Mouse (Mus musculus): ENCODE measurements at regions not wholly inside any gene's neighbourhood (a gene's known extent, or its start where the extent isn't known, plus 50 kb on each side); places are given as distances from the start of the nearest gene placed in this dataset.

DNA sequence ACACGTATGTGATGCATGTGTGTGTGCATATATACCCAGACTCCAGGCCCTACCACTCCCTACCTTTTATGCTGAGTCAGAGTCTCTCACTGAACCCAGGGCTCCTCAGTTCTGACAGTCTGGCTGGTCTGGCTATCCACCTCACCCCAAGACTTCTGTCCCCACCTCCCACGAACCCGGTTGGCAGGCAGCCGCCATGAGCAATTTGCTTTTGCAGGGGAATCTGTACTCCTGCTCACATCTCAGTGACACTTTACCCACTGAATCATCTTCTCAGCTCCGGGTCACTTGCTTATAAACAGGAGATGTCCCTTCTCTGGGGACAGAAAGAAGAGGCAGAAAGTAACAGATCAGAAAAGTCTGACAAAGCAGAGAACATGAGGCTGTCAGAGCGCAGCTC is 193.0 kb downstream of the Cdc5l start:
- no peak for DNase-seq (ENCODE audit: low spot score)

DNA sequence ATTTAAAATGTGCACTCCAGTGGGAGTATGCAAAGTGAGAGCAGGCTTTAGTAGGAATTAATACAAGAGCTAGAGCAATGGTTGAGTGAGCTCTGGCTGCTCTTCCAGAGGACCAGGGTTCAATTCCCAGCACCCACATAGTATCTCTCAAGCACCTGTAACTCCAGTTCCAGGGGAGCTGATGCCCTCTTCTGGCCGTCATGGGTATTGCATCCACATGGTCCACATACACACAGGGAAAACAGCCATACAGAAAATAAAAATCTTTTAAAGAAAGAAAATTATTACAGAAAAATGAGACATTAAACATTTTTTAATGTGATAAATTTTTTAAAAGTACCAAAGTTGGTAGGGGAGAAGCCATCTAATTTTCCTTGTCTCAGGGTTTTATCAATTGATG is 196.3 kb downstream of the Cdc5l start:
- no peak for DNase-seq (ENCODE audit: low spot score)

DNA sequence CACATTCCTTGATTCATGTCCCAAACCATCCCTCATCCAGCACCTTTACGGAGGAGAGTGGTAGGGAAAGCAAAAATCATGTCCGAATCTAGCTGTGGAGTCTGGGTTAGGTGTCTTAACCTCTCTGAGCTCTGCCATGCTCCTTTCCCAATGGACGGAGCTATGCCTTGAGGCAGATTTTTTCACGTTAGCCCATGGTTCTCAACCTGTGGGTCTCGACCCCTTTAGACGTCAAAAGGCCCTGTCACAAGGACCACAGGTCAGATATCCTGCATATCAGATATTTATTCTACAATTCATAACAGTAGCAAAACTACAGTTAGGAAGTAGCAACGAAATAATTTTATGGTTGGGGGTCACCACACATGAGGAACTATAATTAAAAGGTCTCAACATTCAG is 198.1 kb downstream of the Cdc5l start:
- no peak for DNase-seq (ENCODE audit: low spot score)

DNA sequence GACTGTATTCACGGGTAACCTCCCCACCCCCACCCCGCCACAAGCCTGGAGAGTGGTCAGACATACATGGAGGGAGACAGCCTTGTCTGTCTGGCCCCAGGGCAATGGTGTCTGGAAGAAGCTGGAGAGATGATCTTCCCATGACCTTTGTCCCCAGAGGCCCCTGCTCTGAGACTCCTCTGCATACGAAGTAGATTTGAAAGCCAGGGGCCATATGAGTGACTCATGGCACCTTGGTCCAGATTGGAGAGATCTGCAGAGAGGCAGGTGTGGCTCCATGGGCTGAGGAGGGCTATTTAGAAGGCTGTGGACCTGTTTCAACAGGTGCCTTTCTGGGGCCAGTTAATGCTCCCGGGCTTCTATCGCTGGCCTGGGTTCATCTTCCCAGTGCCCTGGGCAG is 200.7 kb downstream of the Cdc5l start:
- no peak for DNase-seq (ENCODE audit: low spot score)

DNA sequence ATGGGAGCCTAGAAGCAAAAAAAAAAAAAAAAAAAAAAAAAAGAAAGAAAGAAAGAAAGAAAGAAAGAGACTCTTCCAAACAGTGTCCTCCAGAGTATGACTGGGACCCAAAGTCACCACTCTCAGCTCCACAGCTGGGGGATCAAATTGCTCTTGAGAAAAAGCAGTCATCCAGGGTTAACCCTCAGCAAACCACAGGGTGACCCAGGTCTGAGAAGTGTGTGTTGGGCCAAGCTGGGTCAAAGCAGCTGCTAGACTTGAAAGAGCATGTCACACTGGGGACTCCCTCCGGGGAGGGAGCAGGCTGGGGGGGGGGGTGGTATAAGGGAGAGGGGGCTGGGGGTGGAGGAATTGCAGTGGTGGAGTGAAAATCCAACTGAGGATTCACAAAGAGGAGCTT is 206.3 kb downstream of the Cdc5l start:
- no peak for DNase-seq (ENCODE audit: low spot score)

DNA sequence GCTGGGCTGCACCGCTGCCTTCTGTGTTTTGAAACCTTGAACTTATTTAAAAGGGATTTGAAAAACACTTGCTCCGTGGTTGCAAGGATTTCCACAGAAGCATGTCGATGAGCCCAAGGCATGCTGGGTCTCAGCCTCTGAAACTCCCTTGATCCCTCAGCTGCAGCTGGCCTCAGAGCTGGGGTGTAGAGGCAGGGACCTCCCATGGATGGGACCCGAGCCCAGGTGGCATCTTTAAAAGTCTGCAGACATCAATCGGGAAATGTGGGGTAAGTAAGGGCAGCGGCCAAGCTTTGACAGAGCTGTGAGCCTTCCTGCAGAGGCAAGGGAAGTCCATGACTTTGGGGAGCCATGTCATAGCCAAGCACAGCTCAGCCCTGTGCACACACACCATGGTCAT is 207.1 kb downstream of the Cdc5l start:
- DNase-seq (ENCODE audit: low spot score) = no peak

DNA sequence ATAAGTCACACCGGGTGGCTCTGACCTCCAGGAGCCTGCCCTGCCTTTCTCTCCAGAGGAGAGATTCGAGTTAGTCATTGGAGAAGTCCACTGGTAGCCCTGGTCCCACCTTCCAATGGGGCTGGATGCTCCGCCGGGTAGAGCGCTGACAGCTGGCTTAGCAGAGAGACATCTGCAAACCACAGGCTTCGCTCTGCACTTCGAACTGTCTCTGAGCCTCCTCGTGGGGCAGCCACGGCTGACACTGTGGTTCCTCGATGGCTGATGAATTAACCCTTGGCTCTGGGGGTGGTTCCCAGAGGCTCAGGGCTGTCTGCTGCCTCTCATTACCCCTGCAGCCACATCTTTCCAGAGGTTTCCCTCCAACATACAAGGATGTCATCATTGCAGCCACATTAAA is 211.9 kb downstream of the Cdc5l start:
- DNase-seq (ENCODE audit: low spot score) = no peak

DNA sequence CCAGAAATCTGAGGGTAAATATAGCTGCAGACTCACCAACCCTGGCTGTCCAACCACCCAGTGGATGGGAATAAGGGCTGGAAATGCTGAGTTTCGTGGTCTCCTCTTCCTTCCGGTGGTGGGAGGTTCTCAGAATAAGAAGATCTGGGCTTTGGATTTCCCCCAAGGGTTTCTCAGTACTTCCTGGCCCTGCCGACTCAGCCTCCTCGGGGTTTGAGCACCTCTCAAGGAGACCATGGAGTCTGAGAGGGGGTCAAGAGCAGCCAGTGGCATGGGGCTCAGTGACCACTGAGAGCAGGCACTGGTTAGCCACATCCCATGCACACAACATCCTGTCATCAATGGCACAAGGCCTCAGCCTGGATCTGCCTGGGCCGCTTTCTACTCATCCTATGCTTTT is 216.4 kb downstream of the Cdc5l start:
- DNase-seq (ENCODE audit: low spot score) = no peak

DNA sequence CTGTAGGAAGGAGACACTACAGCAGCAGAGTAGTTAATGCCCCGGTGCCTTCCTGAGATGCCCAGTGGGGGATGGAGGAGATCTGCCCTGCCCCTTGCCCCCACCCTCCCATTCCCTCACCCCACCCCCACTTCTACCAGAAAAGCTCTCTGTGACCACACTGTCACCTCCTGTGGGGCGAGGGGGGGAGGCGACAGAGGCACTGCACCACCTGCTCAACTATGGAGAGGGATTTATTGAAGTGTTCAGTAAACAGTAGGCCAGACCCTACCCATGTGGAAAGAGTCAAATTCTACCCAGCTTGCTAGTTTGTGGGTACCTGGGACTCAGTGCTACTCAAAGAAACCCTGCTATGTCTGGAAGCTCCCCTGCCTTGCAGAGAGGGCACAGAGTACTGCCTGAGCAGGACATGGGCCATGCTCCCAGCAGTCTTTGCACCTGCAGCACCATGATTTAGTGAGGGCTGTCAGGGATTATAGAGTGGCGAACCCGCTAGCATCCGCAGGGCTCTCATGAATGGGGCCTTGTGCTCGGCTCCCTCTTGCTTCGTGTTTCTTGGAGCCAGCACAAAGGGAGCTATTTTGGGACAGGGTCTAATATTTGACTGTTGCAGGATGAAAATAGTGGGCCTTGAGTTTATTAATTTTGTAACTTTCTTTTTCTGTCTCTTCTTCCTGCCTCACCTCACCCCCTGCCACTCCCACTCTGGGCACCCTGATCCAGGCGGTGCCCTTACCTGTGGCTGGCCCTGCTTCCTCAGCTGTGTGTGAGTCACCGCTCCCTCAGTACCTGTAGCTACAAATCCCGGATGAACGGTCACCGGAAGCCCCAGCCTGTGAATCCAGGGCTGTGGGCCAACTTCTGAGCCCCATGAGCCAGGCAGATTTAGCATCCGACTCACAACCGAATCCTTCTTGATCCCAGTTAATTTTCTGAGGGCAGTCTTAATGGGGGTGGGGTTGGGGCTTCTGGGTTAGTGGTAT is 218.2 kb downstream of the Cdc5l start:
- no peak for DNase-seq (ENCODE audit: low spot score)

DNA sequence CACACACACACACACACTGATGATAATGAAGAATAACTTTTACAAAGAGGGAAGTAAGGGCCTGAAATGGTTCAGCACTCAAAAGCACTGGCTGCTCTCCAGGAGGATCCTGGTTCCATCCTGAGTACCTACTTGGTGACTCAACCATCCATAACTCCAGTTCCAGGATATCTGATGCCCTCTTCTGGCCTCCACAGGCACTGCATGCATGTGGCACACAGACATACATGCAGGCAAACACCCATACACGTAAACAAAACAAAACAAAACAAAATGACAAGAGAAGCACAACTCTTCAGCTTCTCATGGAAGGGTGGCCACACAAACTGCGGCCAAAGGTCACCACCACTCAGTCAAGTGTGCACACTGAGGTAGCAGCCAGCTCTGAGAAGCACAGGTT is 222.6 kb downstream of the Cdc5l start:
- no peak for DNase-seq (ENCODE audit: low spot score)

DNA sequence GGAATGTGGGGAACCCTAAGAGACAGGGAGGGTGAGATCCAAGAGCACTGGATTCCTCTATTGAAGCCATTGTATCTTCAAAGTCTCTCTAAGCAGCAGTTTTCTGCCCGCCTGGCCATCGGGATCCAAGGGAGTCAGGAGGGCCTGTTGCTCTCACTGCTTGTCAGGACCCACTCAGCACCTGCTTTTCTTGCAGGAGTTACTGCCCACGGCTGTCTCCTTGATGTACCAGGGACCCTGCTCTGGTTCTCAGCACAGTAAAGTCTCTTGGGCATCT is 224.2 kb downstream of the Cdc5l start:
- no peak for DNase-seq (ENCODE audit: low spot score)

DNA sequence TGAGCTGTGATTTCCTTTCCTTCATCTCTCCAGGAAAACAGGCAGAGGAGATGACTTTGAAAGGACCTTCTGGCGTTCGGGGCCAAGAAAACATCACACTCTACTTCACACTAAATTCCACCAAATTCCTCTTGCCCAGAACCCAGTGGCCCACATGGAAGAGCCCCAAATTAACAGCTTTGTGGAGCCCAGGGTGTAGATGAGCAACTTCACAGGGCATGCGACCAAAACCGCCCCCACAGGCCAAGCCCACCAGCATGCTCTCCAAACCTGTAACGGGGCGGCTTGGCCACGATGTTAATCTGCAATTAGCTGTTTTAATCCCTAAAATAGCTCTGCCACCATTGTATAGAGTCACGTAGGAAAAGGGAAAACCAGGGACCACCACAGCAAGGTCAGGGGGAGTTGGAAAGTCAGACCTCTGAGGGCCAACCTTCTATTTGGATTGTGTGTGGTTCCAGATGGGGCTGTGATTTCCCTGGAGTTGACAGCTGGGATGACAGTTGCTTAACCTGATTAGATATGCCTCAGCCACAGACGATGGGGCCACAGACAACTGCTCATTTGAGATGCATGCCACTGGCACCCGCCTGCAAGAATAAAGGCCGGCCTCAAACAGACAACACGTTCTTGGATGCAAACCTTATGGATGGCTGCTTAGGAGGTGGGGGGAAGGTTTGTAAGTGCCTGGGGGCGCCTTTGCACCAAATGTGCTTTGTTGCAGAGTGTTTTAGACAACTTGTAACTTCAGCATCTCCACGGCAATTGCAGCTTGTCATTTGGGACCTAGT is 224.7 kb downstream of the Cdc5l start:
- peak; percentile 54 for DNase-seq (ENCODE audit: low spot score)

DNA sequence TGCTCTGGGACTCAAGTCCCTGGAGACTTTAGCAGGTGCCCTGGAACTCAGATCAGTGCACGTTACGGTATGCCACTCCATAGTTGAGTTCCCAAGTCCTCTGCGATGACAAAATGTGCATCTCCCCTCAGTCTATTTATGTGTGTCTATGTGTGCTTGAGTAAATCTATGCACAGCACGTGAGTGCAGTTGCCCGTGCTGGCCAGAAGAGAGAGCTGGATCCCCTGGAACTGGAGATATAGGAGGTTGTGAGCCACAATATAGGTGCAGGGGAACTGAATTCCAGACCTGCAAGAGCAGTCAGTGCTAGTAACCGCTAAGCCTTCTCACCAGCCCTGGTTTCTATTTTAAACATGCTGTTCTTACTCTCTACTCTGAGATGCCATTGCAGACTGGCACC is 237.8 kb downstream of the Cdc5l start:
- no peak for DNase-seq (ENCODE audit: low spot score)

DNA sequence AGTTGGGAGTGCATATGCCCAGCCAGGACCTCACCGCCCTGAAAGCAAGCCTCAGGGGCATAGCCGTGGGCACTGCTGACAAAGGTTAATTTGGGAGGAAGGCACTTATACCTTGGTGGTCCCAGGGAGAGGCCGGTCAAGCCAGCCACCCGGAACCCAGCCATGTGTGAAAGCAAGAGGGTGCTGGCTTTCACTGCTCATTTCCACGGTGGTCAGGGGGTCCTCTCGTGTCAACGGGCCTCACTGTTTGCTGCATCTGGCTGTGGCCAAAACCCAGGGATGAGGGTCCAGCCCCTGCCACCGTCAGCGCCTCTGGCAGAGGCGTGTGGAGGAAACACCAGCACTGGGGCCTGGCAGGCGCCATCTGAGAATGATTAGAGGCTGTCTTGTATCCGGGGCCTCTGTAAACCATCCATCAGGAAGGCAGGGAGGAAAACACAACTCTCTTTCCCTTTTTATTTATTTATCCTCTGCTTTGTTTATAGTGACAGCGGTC is 238.7 kb downstream of the Cdc5l start:
- DNase-seq (ENCODE audit: low spot score) = no peak

DNA sequence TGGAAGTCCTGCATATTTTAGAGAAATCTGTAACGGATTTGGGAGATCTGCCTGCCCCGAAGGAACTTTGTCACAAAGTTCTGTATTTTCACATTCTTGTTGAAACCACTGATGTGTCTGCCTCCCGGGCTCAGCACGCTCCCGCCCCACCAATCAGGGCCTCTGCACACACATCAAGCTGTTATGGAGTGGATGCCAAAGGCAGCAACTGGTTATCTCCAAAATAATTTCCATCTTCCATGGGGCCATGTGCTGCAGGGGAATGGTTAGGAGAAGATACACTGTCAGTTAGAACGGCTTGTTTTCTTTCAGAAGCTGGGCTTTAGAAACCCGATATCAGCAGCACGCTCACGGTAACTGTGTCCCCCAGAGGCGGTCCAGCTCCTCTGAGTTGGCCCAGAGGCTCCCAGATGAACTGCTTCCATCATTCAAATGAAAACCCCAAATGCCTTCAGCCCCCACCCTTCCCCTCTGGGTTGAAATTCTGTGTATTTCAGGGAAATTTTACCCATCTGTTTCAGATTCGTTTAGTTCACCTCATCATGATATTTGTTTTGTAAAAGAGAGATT is 240.0 kb downstream of the Cdc5l start:
- peak; percentile 44 for DNase-seq (ENCODE audit: low spot score)

DNA sequence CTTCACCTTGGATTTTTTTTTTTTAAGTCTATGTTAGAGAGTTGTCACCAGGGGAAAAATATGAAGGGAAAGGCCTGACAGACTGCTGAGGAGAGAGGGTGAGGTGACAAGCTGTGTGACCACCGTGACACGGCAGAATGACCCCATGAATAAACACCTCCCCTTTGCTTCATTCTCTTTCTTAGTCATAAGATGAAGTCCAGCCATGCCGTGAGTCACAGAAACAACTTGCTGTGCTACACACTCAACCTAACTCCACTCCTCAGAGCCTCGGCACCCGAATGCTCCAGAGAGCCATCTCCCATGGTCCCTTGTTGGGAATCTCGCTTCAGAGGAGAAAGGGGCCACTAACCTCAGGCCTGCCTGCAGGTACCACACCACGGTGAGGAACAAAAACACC is 246.1 kb downstream of the Cdc5l start:
- no peak for DNase-seq (ENCODE audit: low spot score)

DNA sequence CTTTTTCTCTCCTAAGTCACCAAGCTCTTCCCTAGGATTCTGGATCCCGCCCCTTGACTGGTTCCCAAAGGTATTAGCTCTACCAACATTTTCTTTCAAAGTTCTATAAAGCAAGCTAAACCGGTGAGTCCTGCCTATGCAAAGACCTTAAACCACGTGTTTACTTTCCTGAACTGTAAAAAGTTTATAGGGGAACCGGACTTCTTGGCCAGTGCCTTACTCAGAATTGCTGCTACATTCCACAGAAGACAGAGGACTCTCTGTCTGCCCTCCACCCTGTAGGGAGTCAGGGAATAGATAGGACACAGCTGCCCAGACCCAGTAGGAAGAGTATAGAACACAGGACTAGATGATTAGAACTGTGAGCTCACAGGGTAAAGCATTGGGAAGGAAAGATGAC is 257.2 kb downstream of the Cdc5l start:
- DNase-seq (ENCODE audit: low spot score) = no peak

DNA sequence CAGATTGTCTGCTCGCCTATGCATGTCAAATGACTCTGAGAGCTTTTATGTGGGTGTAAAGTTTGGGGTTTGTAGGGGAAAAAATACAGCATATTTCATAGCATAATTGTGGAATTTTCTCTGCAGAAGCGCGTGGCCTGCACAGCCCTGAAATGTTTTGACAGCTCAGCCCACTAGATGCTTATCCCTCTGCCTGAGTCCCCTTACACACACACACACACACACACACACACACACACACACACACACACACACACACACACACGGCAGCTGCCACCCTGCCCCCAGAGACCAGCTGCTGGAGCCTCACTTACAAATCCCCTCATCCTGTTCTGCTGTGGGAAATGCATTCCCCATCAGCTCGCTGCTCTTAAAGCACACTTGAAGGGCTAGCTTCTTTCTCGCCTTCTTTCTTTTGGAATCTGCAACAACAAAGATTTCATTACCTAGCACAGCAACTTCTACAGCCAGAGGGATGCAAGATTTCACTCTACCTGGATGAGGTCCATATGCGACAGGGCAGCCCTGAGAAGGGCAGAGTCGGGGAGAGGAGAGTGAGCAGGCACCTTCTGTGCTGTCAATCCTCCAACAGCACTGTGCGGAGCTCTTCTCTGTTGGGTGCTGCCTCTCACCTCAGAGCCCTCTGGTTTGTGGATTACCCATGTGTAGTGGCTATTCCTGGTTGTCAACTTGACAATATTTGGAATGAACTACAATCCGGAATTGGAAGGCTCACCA is 264.1 kb downstream of the Cdc5l start:
- peak; percentile 59 for DNase-seq (ENCODE audit: low spot score)

All from layer of hippocampus, adult 11-12 months (tissue).